Mouse (Mus musculus) forebrain, embryonic 12.5 days (tissue): ENCODE measurements around the gene Obsl1. TPM values are rescaled to one million over a fixed set of nuclear protein-coding genes. Genes with fewer than 3 reads are reported as not detected.

Experiments used
- ATAC-seq: fragments of 200-750 bp; cut with Nextera tagmentation; 2 replicates; pipeline ENCODE4 v1.8.0; 2017; ENCODE audit warnings: moderate TSS enrichment; ENCODE audit not compliant: low FRiP score
- H3K27ac ChIP-seq: fragments of 300-500 bp; sonication (generic); 2 replicates; pipeline ENCODE4 v1.5.1; 2016; ENCODE audit warnings: mild to moderate bottlenecking
- H3K27me3 ChIP-seq: fragments of 300-500 bp; sonication (generic); 2 replicates; pipeline ENCODE4 v1.6.1; 2016; ENCODE audit warnings: mild to moderate bottlenecking
- H3K36me3 ChIP-seq: fragments of 300-500 bp; sonication (generic); replicated peaks from 2 replicates; pipeline ENCODE4 v1.6.1; 2016; ENCODE audit warnings: mild to moderate bottlenecking
- H3K4me1 ChIP-seq: fragments of 300-500 bp; sonication (generic); 2 replicates; pipeline ENCODE4 v1.6.1; 2016
- H3K4me2 ChIP-seq: fragments of 300-500 bp; sonication (generic); 2 replicates; pipeline ENCODE4 v1.6.1; 2016; ENCODE audit warnings: mild to moderate bottlenecking, moderate library complexity
- H3K4me3 ChIP-seq: fragments of 300-500 bp; sonication (generic); replicated peaks from 2 replicates; pipeline ENCODE4 v1.5.1; 2016; ENCODE audit warnings: mild to moderate bottlenecking
- H3K9ac ChIP-seq: fragments of 300-500 bp; sonication (generic); 2 replicates; pipeline ENCODE4 v1.6.1; 2016; ENCODE audit warnings: mild to moderate bottlenecking
- H3K9me3 ChIP-seq: fragments of 300-500 bp; sonication (generic); 2 replicates; pipeline ENCODE4 v1.6.1; 2016
- WGBS: fragments of 180-500 bp; shearing (Covaris S2); methylation state at CpG from one replicate; pipeline ENCODE4 v1.1.7; 2016; 5-methylcytosine and 5-hydroxymethylcytosine counted together
- polyA plus RNA-seq: library from polyadenylated mRNA; unstranded; fragments of >200 nt; fragmentation: Nextera tagmentation; extraction: Ambion mirVana; gene quantifications from 2 replicates; pipeline ENCODE4 v1.2.1, GENCODE M21; 2016

Gene Obsl1
- polyA plus RNA-seq, 1 experiment from 2014 or later = 36.8 TPM

- no peak overlapping the region for H3K9ac ChIP-seq
- peaks cover 38% of the 10 kb centered on the region for H3K36me3 ChIP-seq
- H3K27ac ChIP-seq = no peak overlapping the region
- no peaks in the 10 kb centered on the region for H3K4me1 ChIP-seq
- no peaks in the 10 kb centered on the region for H3K9me3 ChIP-seq
- no peaks in the 10 kb centered on the region for H3K27me3 ChIP-seq
- no peak for ATAC-seq
- WGBS = 88% methylated on average over 2 of the region's 2 CpGs
- H3K4me2 ChIP-seq = no peak overlapping the region
- H3K4me3 ChIP-seq = no peak overlapping the region
Measured at GRCm38 (mm10) chr1:75537587-75537986, 31.3 kb upstream of the Obsl1 start.

GRCm38 (mm10) chr1:75533325-75534252 lies 27.3 kb upstream of the Obsl1 start:
- no peaks in the 10 kb centered on the region for H3K4me1 ChIP-seq
- H3K27ac ChIP-seq = no peak overlapping the region
- 90% methylated on average over 19 of the region's 19 CpGs for WGBS
- H3K9ac ChIP-seq = no peak overlapping the region
- no peak overlapping the region for H3K4me2 ChIP-seq
- H3K9me3 ChIP-seq = no peaks in the 10 kb centered on the region
- H3K4me3 ChIP-seq = no peak overlapping the region
- no peaks in the 10 kb centered on the region for H3K27me3 ChIP-seq
- ATAC-seq = no peak
- H3K36me3 ChIP-seq = peaks cover 66% of the 10 kb centered on the region

GRCm38 (mm10) chr1:75532280-75533172 lies 26.3 kb upstream of the Obsl1 start:
- H3K27ac ChIP-seq = no peak overlapping the region
- 90% methylated on average over 19 of the region's 19 CpGs for WGBS
- peaks cover 71% of the 10 kb centered on the region for H3K36me3 ChIP-seq

GRCm38 (mm10) chr1:75530546-75530945 lies 24.3 kb upstream of the Obsl1 start:
- Histone ChIP-seq H3K27ac (no peak overlapping the region), H3K9me3 (no peaks in the 10 kb centered on the region), H3K4me2 (no peak overlapping the region), H3K27me3 (no peaks in the 10 kb centered on the region), H3K9ac (no peak overlapping the region), H3K4me3 (no peak overlapping the region), H3K36me3 (peaks cover 73% of the 10 kb centered on the region), H3K4me1 (no peaks in the 10 kb centered on the region)
- WGBS = 87% methylated on average over 4 of the region's 4 CpGs
- ATAC-seq = no peak

More at GRCm38 (mm10) chr1:75532280-75533172, 26.3 kb upstream of the Obsl1 start:
- Histone ChIP-seq H3K9me3 (no peaks in the 10 kb centered on the region), H3K4me3 (no peak overlapping the region), H3K27me3 (no peaks in the 10 kb centered on the region), H3K4me2 (no peak overlapping the region), H3K9ac (no peak overlapping the region), H3K4me1 (no peaks in the 10 kb centered on the region)
- ATAC-seq = no peak

- Histone ChIP-seq H3K27me3 (no peaks in the 10 kb centered on the region), H3K27ac (no peak overlapping the region), H3K36me3 (peaks cover 30% of the 10 kb centered on the region), H3K4me2 (no peak overlapping the region), H3K9me3 (no peaks in the 10 kb centered on the region), H3K4me3 (no peak overlapping the region), H3K4me1 (peaks cover 13% of the 10 kb centered on the region), H3K9ac (no peak overlapping the region)
- no peak for ATAC-seq
- WGBS = 94% methylated on average over 7 of the region's 7 CpGs
Measured at GRCm38 (mm10) chr1:75524679-75525078, 18.4 kb upstream of the Obsl1 start.

- Histone ChIP-seq H3K36me3 (peaks cover 8% of the 10 kb centered on the region), H3K9me3 (no peaks in the 10 kb centered on the region), H3K27ac (peak within 1 kb of the TSS; percentile 92), H3K4me3 (peak within 1 kb of the TSS; percentile 63), H3K4me1 (peaks cover 13% of the 10 kb centered on the region), H3K9ac (peak within 1 kb of the TSS; percentile 33), H3K4me2 (peak within 1 kb of the TSS; percentile 59), H3K27me3 (no peaks in the 10 kb centered on the region)
- WGBS = under 1% methylated on average over 46 of the region's 46 CpGs
- ATAC-seq = peak; percentile 97
Measured at GRCm38 (mm10) chr1:75521321-75522031, 15.2 kb upstream of the Obsl1 start, which contains the start of gene Stk11ip. Stk11ip (plus strand) TSS chr1:75521529.

- Histone ChIP-seq H3K36me3 (no peaks in the 10 kb centered on the region), H3K27ac (no peak overlapping the region), H3K4me3 (no peak overlapping the region), H3K4me1 (peaks cover 13% of the 10 kb centered on the region), H3K9me3 (no peaks in the 10 kb centered on the region), H3K9ac (no peak overlapping the region), H3K4me2 (no peak overlapping the region), H3K27me3 (no peaks in the 10 kb centered on the region)
- 76% methylated on average over 5 of the region's 5 CpGs for WGBS
- ATAC-seq = no peak
Measured at GRCm38 (mm10) chr1:75519576-75519975, 13.3 kb upstream of the Obsl1 start.

GRCm38 (mm10) chr1:75518427-75518826 lies 12.2 kb upstream of the Obsl1 start:
- no peak overlapping the region for H3K4me2 ChIP-seq
- H3K4me1 ChIP-seq = peaks cover 13% of the 10 kb centered on the region
- WGBS = 91% methylated on average over 4 of the region's 4 CpGs
- H3K27me3 ChIP-seq = no peaks in the 10 kb centered on the region
- no peak overlapping the region for H3K27ac ChIP-seq
- H3K9me3 ChIP-seq = no peaks in the 10 kb centered on the region
- no peak for ATAC-seq
- no peaks in the 10 kb centered on the region for H3K36me3 ChIP-seq
- H3K9ac ChIP-seq = no peak overlapping the region
- no peak overlapping the region for H3K4me3 ChIP-seq

- no peak overlapping the region for H3K27ac ChIP-seq
- no peak for ATAC-seq
- H3K27me3 ChIP-seq = no peaks in the 10 kb centered on the region
- no peak overlapping the region for H3K4me3 ChIP-seq
- H3K4me2 ChIP-seq = no peak overlapping the region
- H3K9ac ChIP-seq = no peak overlapping the region
- 75% methylated on average over 3 of the region's 4 CpGs for WGBS
- H3K9me3 ChIP-seq = no peaks in the 10 kb centered on the region
- H3K4me1 ChIP-seq = peaks cover 13% of the 10 kb centered on the region
- no peaks in the 10 kb centered on the region for H3K36me3 ChIP-seq
Measured at GRCm38 (mm10) chr1:75517984-75518383, 11.7 kb upstream of the Obsl1 start.

GRCm38 (mm10) chr1:75516703-75517380 lies 10.6 kb upstream of the Obsl1 start:
- Histone ChIP-seq H3K4me3 (no peak overlapping the region), H3K27me3 (no peaks in the 10 kb centered on the region), H3K4me2 (no peak overlapping the region), H3K27ac (no peak overlapping the region), H3K4me1 (peaks cover 3% of the 10 kb centered on the region; the same call in 1 of the 2 replicates), H3K36me3 (no peaks in the 10 kb centered on the region), H3K9me3 (no peaks in the 10 kb centered on the region), H3K9ac (no peak overlapping the region)
- ATAC-seq = no peak
- 83% methylated on average over 15 of the region's 15 CpGs for WGBS

GRCm38 (mm10) chr1:75512550-75512949 lies 6.3 kb upstream of the Obsl1 start:
- no peak for ATAC-seq
- 85% methylated on average over 3 of the region's 3 CpGs for WGBS
- H3K27me3 ChIP-seq = peaks cover 15% of the 10 kb centered on the region
- no peak overlapping the region for H3K9ac ChIP-seq
- H3K27ac ChIP-seq = no peak overlapping the region
- no peaks in the 10 kb centered on the region for H3K36me3 ChIP-seq
- no peaks in the 10 kb centered on the region for H3K4me1 ChIP-seq
- H3K9me3 ChIP-seq = no peaks in the 10 kb centered on the region
- no peak overlapping the region for H3K4me3 ChIP-seq
- H3K4me2 ChIP-seq = no peak overlapping the region
